ENCODE assay signal across 12 mouse cellular contexts in genomic region chr10:97801448-97802265, GRCm38 (mm10).
DNase-seq lines count a peak whose midpoint lies in the region; ATAC-seq and TF ChIP-seq lines count a peak whose summit lies in the region.
"Had no signal": no experiment of that assay in that cellular context is flagged by ENCODE, and none has a peak within 500 bp of the region (broad histone marks: within the 10 kb centered on the region; RNA-seq: fewer than 3 reads in every experiment).

No protein-coding gene starts in this region.

- H3K27me3 ChIP-seq in embryonic facial prominence, embryonic 12.5 days = no peaks in the 10 kb centered on the region
- no peaks in the 10 kb centered on the region for H3K27me3 ChIP-seq in forebrain, embryonic 16.5 days (replicated peaks; ENCODE audit: control insufficient read depth, insufficient read depth, low read length)
- H3K27me3 ChIP-seq in midbrain, embryonic 11.5 days (ENCODE audit: control insufficient read depth, insufficient read depth, low read length) = no peaks in the 10 kb centered on the region
- H3K27me3 ChIP-seq in intestine, postnatal 0 days (replicated peaks; ENCODE audit: control insufficient read depth, insufficient read depth, low read length) = no peaks in the 10 kb centered on the region

- no peaks in the 10 kb centered on the region for H3K9me3 ChIP-seq in embryonic facial prominence, embryonic 12.5 days
- no peaks in the 10 kb centered on the region for H3K9me3 ChIP-seq in forebrain, embryonic 16.5 days (ENCODE audit: control insufficient read depth, low read length)
- no peaks in the 10 kb centered on the region for H3K9me3 ChIP-seq in midbrain, embryonic 11.5 days (ENCODE audit: control insufficient read depth, low read length)
- no peaks in the 10 kb centered on the region for H3K9me3 ChIP-seq in intestine, postnatal 0 days (ENCODE audit: control insufficient read depth)

- H3K36me3 ChIP-seq in embryonic facial prominence, embryonic 12.5 days = no peaks in the 10 kb centered on the region
- H3K36me3 ChIP-seq in forebrain, embryonic 16.5 days (ENCODE audit: control insufficient read depth, insufficient read depth) = no peaks in the 10 kb centered on the region
- H3K36me3 ChIP-seq in midbrain, embryonic 11.5 days (ENCODE audit: control insufficient read depth, insufficient read depth, low read length) = no peaks in the 10 kb centered on the region
- no peaks in the 10 kb centered on the region for H3K36me3 ChIP-seq in intestine, postnatal 0 days (ENCODE audit: control insufficient read depth, insufficient read depth)

- H3K4me2 ChIP-seq in embryonic facial prominence, embryonic 12.5 days (replicated peaks) = no peak overlapping the region
- no peak overlapping the region for H3K4me2 ChIP-seq in forebrain, embryonic 16.5 days (ENCODE audit: low read length)
- H3K4me2 ChIP-seq in midbrain, embryonic 11.5 days = no peak overlapping the region
- no peak overlapping the region for H3K4me2 ChIP-seq in intestine, postnatal 0 days (replicated peaks; ENCODE audit: low read depth)

- H3K4me3 ChIP-seq in embryonic facial prominence, embryonic 12.5 days = no peak overlapping the region
- H3K4me3 ChIP-seq in forebrain, embryonic 16.5 days (replicated peaks; ENCODE audit: low read length) = no peak overlapping the region
- H3K4me3 ChIP-seq in midbrain, embryonic 11.5 days (ENCODE audit: low read depth, low read length) = no peak overlapping the region
- H3K4me3 ChIP-seq in intestine, postnatal 0 days (ENCODE audit: low read depth, low read length) = no peak overlapping the region

- peak overlapping the region; percentile 55; the same call in 1 of the 2 replicates for H3K27ac ChIP-seq in embryonic facial prominence, embryonic 12.5 days
- H3K27ac ChIP-seq in forebrain, embryonic 16.5 days (ENCODE audit: low read length) = no peak overlapping the region
- H3K27ac ChIP-seq in midbrain, embryonic 11.5 days (ENCODE audit: low read depth, low read length) = no peak overlapping the region
- no peak overlapping the region for H3K27ac ChIP-seq in intestine, postnatal 0 days (ENCODE audit: low read depth, low read length)

- no peak overlapping the region for H3K9ac ChIP-seq in embryonic facial prominence, embryonic 12.5 days
- H3K9ac ChIP-seq in forebrain, embryonic 16.5 days (replicated peaks; ENCODE audit: low read depth, low read length) = no peak overlapping the region
- H3K9ac ChIP-seq in midbrain, embryonic 11.5 days (ENCODE audit: low read length) = no peak overlapping the region
- H3K9ac ChIP-seq in intestine, postnatal 0 days (ENCODE audit: low read depth, low read length) = no peak overlapping the region

- ATAC-seq in embryonic facial prominence, embryonic 12.5 days (ENCODE audit: insufficient number of reproducible peaks, insufficient read depth, low FRiP score, low TSS enrichment) = no peak
- peak; percentile 59 for ATAC-seq in forebrain, embryonic 16.5 days
- peak; percentile 89 for ATAC-seq in midbrain, embryonic 11.5 days (ENCODE audit: low FRiP score)
- no peak for ATAC-seq in intestine, postnatal 0 days

- 0 out of 2 replicates have a peak, but pooled peaks cover 7% of the 10 kb centered on the region for H3K4me1 ChIP-seq in embryonic facial prominence, embryonic 12.5 days
- peaks cover 4% of the 10 kb centered on the region; the same call in 1 of the 2 replicates for H3K4me1 ChIP-seq in forebrain, embryonic 16.5 days (replicated peaks; ENCODE audit: control insufficient read depth, insufficient read depth, low read length)
- no peaks in the 10 kb centered on the region; the same call in 1 of the 2 replicates for H3K4me1 ChIP-seq in midbrain, embryonic 11.5 days (ENCODE audit: control insufficient read depth, insufficient read depth, low read length)
- H3K4me1 ChIP-seq in intestine, postnatal 0 days (replicated peaks; ENCODE audit: control insufficient read depth, insufficient read depth, low read length) = no peaks in the 10 kb centered on the region

- DNase-seq in layer of hippocampus, adult 9-11 months = peak; percentile 23
- no peak for DNase-seq in layer of hippocampus, adult 11-12 months (ENCODE audit: low spot score)
- DNase-seq in midbrain, embryonic 11.5 days (ENCODE audit: low spot score, missing footprints) = no peak
- no peak for DNase-seq in urinary bladder, postnatal 25 days (ENCODE audit: low spot score)
- DNase-seq in heart, adult 18-20 months = no peak
- DNase-seq: cerebellum, adult 9-11 months; kidney, adult 2 months; lung, adult 2 months; spleen, adult 18-20 months had no signal

- WGBS in embryonic facial prominence, embryonic 12.5 days = 41% methylated on average over 9 of the region's 9 CpGs
- 23% methylated on average over 9 of the region's 9 CpGs for whole genome bisulfite sequencing in forebrain, embryonic 16.5 days
- 46% methylated on average over 9 of the region's 9 CpGs for WGBS in midbrain, embryonic 11.5 days
- 69% methylated on average over 9 of the region's 9 CpGs for WGBS in intestine, postnatal 0 days

- TF ChIP-seq CTCF in intestine, postnatal 0 days (IDR thresholded peaks at IDR 0.05; ENCODE audit: low read depth) = no peak

Comparison
In these comparisons a context has a peak if more than half of its experiments do, and no peak if none do; other contexts are left out.
1. ATAC-seq: peak in forebrain, embryonic 16.5 days (single experiment) and midbrain, embryonic 11.5 days (single experiment); none in embryonic facial prominence, embryonic 12.5 days (single experiment) and intestine, postnatal 0 days (single experiment).